Mouse (Mus musculus): Measurements from ENCODE around the gene St3gal3. TPM values are rescaled to one million over a fixed set of nuclear protein-coding genes. Genes with fewer than 3 reads are reported as not detected.

Gene St3gal3
- polyA plus RNA-seq, 1 experiment from 2014 or later: 12.5 TPM

GRCm38 (mm10) chr4:118152020-118152785 lies 17.5 kb upstream of the St3gal3 start:
- Histone ChIP-seq H3K4me3 (replicated peaks) (no peak overlapping the region), H3K4me1 (replicated peaks) (no peaks in the 10 kb centered on the region), H3K36me3 (peaks cover 98% of the 10 kb centered on the region), H3K27me3 (no peaks in the 10 kb centered on the region), H3K4me2 (replicated peaks) (no peak overlapping the region), H3K9ac (replicated peaks) (no peak overlapping the region), H3K27ac (no peak overlapping the region), H3K9me3 (no peaks in the 10 kb centered on the region)
- ATAC-seq: no peak
- WGBS: 96% methylated on average over 17 of the region's 17 CpGs

- no peak for ATAC-seq
- H3K4me2 ChIP-seq (replicated peaks): no peak overlapping the region
- no peak overlapping the region for H3K27ac ChIP-seq
- no peaks in the 10 kb centered on the region for H3K9me3 ChIP-seq
- H3K36me3 ChIP-seq: peaks cover 100% of the 10 kb centered on the region
- no peaks in the 10 kb centered on the region for H3K4me1 ChIP-seq (replicated peaks)
- H3K4me3 ChIP-seq (replicated peaks): no peak overlapping the region
- H3K9ac ChIP-seq (replicated peaks): no peak overlapping the region
- no peaks in the 10 kb centered on the region for H3K27me3 ChIP-seq
- 95% methylated on average over 7 of the region's 7 CpGs for WGBS
Measured at GRCm38 (mm10) chr4:118150804-118151203, 16.1 kb upstream of the St3gal3 start.

GRCm38 (mm10) chr4:118149956-118150680 lies 15.4 kb upstream of the St3gal3 start:
- no peaks in the 10 kb centered on the region for H3K27me3 ChIP-seq
- ATAC-seq: no peak
- H3K36me3 ChIP-seq: peaks cover 100% of the 10 kb centered on the region
- no peaks in the 10 kb centered on the region for H3K9me3 ChIP-seq
- no peak overlapping the region for H3K27ac ChIP-seq
- WGBS: 90% methylated on average over 14 of the region's 14 CpGs
- no peak overlapping the region for H3K4me3 ChIP-seq (replicated peaks)
- H3K9ac ChIP-seq (replicated peaks): no peak overlapping the region
- H3K4me1 ChIP-seq (replicated peaks): no peaks in the 10 kb centered on the region
- no peak overlapping the region for H3K4me2 ChIP-seq (replicated peaks)

GRCm38 (mm10) chr4:118149055-118149576 lies 14.4 kb upstream of the St3gal3 start:
- Histone ChIP-seq H3K4me1 (replicated peaks) (no peaks in the 10 kb centered on the region), H3K36me3 (peaks cover 100% of the 10 kb centered on the region), H3K9ac (replicated peaks) (no peak overlapping the region), H3K27me3 (no peaks in the 10 kb centered on the region), H3K4me3 (replicated peaks) (no peak overlapping the region), H3K27ac (no peak overlapping the region), H3K4me2 (replicated peaks) (no peak overlapping the region), H3K9me3 (no peaks in the 10 kb centered on the region)
- 93% methylated on average over 10 of the region's 10 CpGs for WGBS
- no peak for ATAC-seq

GRCm38 (mm10) chr4:118148317-118148687 lies 13.6 kb upstream of the St3gal3 start:
- ATAC-seq: no peak
- no peak overlapping the region for H3K27ac ChIP-seq
- no peaks in the 10 kb centered on the region for H3K4me1 ChIP-seq (replicated peaks)
- H3K4me2 ChIP-seq (replicated peaks): no peak overlapping the region
- peaks cover 100% of the 10 kb centered on the region for H3K36me3 ChIP-seq
- H3K9ac ChIP-seq (replicated peaks): no peak overlapping the region
- no peak overlapping the region for H3K4me3 ChIP-seq (replicated peaks)
- no peaks in the 10 kb centered on the region for H3K27me3 ChIP-seq
- WGBS: 94% methylated on average over 10 of the region's 10 CpGs
- H3K9me3 ChIP-seq: no peaks in the 10 kb centered on the region

GRCm38 (mm10) chr4:118147547-118148316 lies 13.0 kb upstream of the St3gal3 start:
- Histone ChIP-seq H3K27me3 (no peaks in the 10 kb centered on the region), H3K27ac (no peak overlapping the region), H3K9me3 (no peaks in the 10 kb centered on the region), H3K36me3 (peaks cover 100% of the 10 kb centered on the region), H3K4me1 (replicated peaks) (no peaks in the 10 kb centered on the region), H3K4me2 (replicated peaks) (no peak overlapping the region), H3K4me3 (replicated peaks) (no peak overlapping the region), H3K9ac (replicated peaks) (no peak overlapping the region)
- no peak for ATAC-seq
- WGBS: 95% methylated on average over 19 of the region's 19 CpGs

- H3K4me3 ChIP-seq (replicated peaks): no peak overlapping the region
- no peaks in the 10 kb centered on the region for H3K27me3 ChIP-seq
- WGBS: 94% methylated on average over 10 of the region's 10 CpGs
- no peak overlapping the region for H3K9ac ChIP-seq (replicated peaks)
- H3K4me1 ChIP-seq (replicated peaks): no peaks in the 10 kb centered on the region
- no peak overlapping the region for H3K27ac ChIP-seq
- ATAC-seq: no peak
- no peak overlapping the region for H3K4me2 ChIP-seq (replicated peaks)
- H3K36me3 ChIP-seq: peaks cover 100% of the 10 kb centered on the region
- no peaks in the 10 kb centered on the region for H3K9me3 ChIP-seq
Measured at GRCm38 (mm10) chr4:118147090-118147489, 12.4 kb upstream of the St3gal3 start.

- no peak overlapping the region for H3K4me3 ChIP-seq (replicated peaks)
- no peak overlapping the region for H3K4me2 ChIP-seq (replicated peaks)
- no peak for ATAC-seq
- H3K27ac ChIP-seq: no peak overlapping the region
- no peaks in the 10 kb centered on the region for H3K9me3 ChIP-seq
- H3K27me3 ChIP-seq: no peaks in the 10 kb centered on the region
- peaks cover 97% of the 10 kb centered on the region for H3K36me3 ChIP-seq
- no peak overlapping the region for H3K9ac ChIP-seq (replicated peaks)
- H3K4me1 ChIP-seq (replicated peaks): no peaks in the 10 kb centered on the region
- 94% methylated on average over 9 of the region's 9 CpGs for WGBS
Measured at GRCm38 (mm10) chr4:118144324-118144723, 9.6 kb upstream of the St3gal3 start.

GRCm38 (mm10) chr4:118143679-118144078 lies 9.0 kb upstream of the St3gal3 start:
- 89% methylated on average over 7 of the region's 7 CpGs for WGBS
- Histone ChIP-seq H3K27me3 (no peaks in the 10 kb centered on the region), H3K4me3 (replicated peaks) (no peak overlapping the region), H3K36me3 (peaks cover 97% of the 10 kb centered on the region), H3K9ac (replicated peaks) (no peak overlapping the region), H3K4me1 (replicated peaks) (no peaks in the 10 kb centered on the region), H3K27ac (no peak overlapping the region), H3K9me3 (no peaks in the 10 kb centered on the region), H3K4me2 (replicated peaks) (no peak overlapping the region)
- no peak for ATAC-seq

GRCm38 (mm10) chr4:118141511-118141910 lies 6.8 kb upstream of the St3gal3 start:
- no peak overlapping the region for H3K4me2 ChIP-seq (replicated peaks)
- 96% methylated on average over 5 of the region's 5 CpGs for WGBS
- H3K9ac ChIP-seq (replicated peaks): no peak overlapping the region
- no peaks in the 10 kb centered on the region for H3K4me1 ChIP-seq (replicated peaks)
- no peak for ATAC-seq
- no peak overlapping the region for H3K27ac ChIP-seq
- no peak overlapping the region for H3K4me3 ChIP-seq (replicated peaks)
- H3K27me3 ChIP-seq: no peaks in the 10 kb centered on the region
- peaks cover 97% of the 10 kb centered on the region for H3K36me3 ChIP-seq
- H3K9me3 ChIP-seq: no peaks in the 10 kb centered on the region

- Histone ChIP-seq H3K4me2 (replicated peaks) (no peak overlapping the region), H3K9ac (replicated peaks) (no peak overlapping the region), H3K36me3 (peaks cover 77% of the 10 kb centered on the region), H3K27ac (no peak overlapping the region), H3K4me3 (replicated peaks) (no peak overlapping the region), H3K27me3 (no peaks in the 10 kb centered on the region), H3K4me1 (replicated peaks) (peaks cover 8% of the 10 kb centered on the region), H3K9me3 (no peaks in the 10 kb centered on the region)
- no peak for ATAC-seq
- WGBS: 83% methylated on average over 5 of the region's 5 CpGs
Measured at GRCm38 (mm10) chr4:118138891-118139290, 4.2 kb upstream of the St3gal3 start.

- WGBS: 86% methylated on average over 16 of the region's 16 CpGs
- no peaks in the 10 kb centered on the region for H3K27me3 ChIP-seq
- ATAC-seq: no peak
- no peak overlapping the region for H3K9ac ChIP-seq (replicated peaks)
- H3K4me1 ChIP-seq (replicated peaks): peaks cover 18% of the 10 kb centered on the region
- H3K4me3 ChIP-seq (replicated peaks): no peak overlapping the region
- H3K36me3 ChIP-seq: peaks cover 67% of the 10 kb centered on the region
- no peak overlapping the region for H3K4me2 ChIP-seq (replicated peaks)
- H3K9me3 ChIP-seq: no peaks in the 10 kb centered on the region
- H3K27ac ChIP-seq: no peak overlapping the region
Measured at GRCm38 (mm10) chr4:118137857-118138256, 3.1 kb upstream of the St3gal3 start.
